Mouse (Mus musculus): ENCODE data around the gene Gjd3.

DNA sequence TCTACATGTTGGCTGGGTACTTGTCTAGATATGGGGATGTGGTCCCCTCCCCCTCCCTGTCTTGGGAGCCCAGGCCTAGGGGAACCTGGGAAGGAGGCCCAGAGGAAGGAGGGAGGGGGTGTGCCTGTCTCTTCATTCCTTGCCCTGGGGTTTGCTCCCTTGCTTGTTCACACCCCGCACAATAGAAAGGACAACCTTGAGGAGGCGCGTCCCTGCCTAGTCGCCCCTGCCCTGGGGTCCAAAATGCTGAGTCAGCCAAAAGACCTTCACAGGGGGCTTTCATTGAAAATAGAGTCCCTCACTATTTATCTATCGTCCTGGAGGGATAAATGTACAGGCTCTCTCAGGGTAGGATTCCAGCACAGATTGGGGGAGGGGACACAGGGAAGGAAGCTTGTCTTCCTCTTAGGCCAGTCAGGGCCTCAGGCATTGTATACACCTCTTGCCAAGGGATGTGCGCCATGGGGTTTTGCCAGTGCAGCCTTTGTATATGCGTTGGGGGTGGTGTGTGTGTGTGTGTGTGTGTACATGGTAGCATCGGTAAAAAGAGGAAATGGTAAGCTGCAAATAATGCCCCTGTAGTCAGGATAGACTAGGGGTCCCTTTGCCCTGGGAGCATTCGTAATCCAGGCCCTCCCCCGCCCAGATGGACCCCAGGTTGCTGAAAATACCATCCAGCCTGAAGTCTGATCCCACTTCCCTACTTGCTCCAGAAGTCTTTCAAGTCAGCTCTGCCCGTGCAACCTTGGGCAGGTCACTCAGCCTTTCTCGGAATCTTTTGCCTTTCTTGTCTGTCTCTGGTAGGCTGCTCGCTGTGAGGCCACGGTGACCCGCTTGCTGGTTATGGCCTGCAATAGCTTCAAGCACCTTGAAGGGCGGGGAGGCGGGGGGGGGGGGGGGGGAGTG is 27.8 kb downstream of the Gjd3 start:
- no peak for TF ChIP-seq POLR2A (IDR thresholded peaks at IDR 0.05; ENCODE audit: low read depth, low read length)
- TF ChIP-seq CTCF (conservative IDR thresholded peaks at IDR 0.05; ENCODE audit: insufficient read depth, insufficient read length, low read depth, low read length): no peak
